Mouse (Mus musculus): ENCODE measurements around the gene Kcnn3. TPM values are rescaled to one million over a fixed set of nuclear protein-coding genes. Genes with fewer than 3 reads are reported as not detected.

Kcnn3 gene
- polyA plus RNA-seq, 1 experiment: 2.3 TPM

- TF ChIP-seq CTCF (IDR thresholded peaks at IDR 0.05; ENCODE audit: control insufficient read depth, insufficient read depth, insufficient replicate concordance, low read depth, low read length) (no peak), POLR2A (IDR thresholded peaks at IDR 0.05; ENCODE audit: control insufficient read depth, low read depth, low read length) (no peak)
- Histone ChIP-seq H3K27me3 (ENCODE audit: control insufficient read depth, insufficient read depth, low read length) (no peaks in the 10 kb centered on the region), H3K36me3 (ENCODE audit: control insufficient read depth, insufficient read depth, low read length) (no peaks in the 10 kb centered on the region), H3K4me1 (ENCODE audit: control insufficient read depth, insufficient read depth, low read length) (no peaks in the 10 kb centered on the region; the same call in 1 of the 2 replicates), H3K27ac (ENCODE audit: control insufficient read depth, insufficient read depth, low read depth, low read length) (no peak overlapping the region), H3K4me3 (ENCODE audit: control insufficient read depth, low read depth, low read length) (no peak overlapping the region)
Measured at GRCm38 (mm10) chr3:89549488-89549887, 29.5 kb downstream of the Kcnn3 start.

DNA sequence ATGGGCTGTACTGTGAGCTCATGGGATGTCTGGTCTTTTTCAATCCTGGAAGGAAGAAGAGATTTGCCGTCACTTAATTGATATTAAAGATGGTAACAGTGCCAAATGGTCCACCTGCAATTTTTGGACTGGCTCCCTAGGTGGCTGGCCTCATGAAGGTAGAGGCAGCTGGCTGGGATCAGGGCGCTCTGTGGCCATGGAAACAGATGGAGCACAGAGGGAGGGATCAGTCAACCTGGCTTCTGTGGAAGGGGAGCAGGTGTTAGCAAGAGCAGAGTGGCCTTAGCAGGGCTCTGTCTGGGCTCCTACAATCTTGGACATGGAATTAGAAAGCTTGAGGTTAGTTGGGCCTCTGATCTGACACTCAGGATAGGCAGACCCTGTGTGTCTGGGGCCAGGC lies 31.9 kb downstream of the Kcnn3 start:
- TF ChIP-seq POLR2A (IDR thresholded peaks at IDR 0.05; ENCODE audit: control insufficient read depth, low read depth, low read length): no peak
- no peak for TF ChIP-seq CTCF (IDR thresholded peaks at IDR 0.05; ENCODE audit: control insufficient read depth, insufficient read depth, insufficient replicate concordance, low read depth, low read length)
- H3K27me3 ChIP-seq (ENCODE audit: control insufficient read depth, insufficient read depth, low read length): no peaks in the 10 kb centered on the region
- no peaks in the 10 kb centered on the region; the same call in 1 of the 2 replicates for H3K4me1 ChIP-seq (ENCODE audit: control insufficient read depth, insufficient read depth, low read length)
- H3K36me3 ChIP-seq (ENCODE audit: control insufficient read depth, insufficient read depth, low read length): no peaks in the 10 kb centered on the region
- no peak overlapping the region for H3K4me3 ChIP-seq (ENCODE audit: control insufficient read depth, low read depth, low read length)
- H3K27ac ChIP-seq (ENCODE audit: control insufficient read depth, insufficient read depth, low read depth, low read length): no peak overlapping the region

DNA sequence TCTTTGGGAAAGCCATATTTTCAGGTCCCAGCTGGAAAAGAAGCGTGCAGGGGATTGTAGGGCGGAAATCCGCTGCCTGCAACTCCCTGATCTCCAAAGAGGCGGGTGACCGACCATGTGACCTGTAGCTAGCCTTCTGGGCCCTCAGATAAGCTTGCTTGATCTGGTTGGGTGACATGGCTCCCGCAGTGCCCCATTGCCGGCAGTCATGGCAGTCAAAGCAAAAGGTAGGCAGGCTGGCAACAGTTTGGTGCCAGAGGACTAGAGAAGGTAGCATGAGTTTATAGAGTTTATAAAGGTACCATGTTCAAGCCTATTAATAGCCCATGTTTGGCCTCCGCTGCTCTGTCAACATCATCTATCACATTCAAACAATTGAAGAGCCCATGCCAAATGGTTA lies 33.5 kb downstream of the Kcnn3 start:
- Histone ChIP-seq H3K27ac (ENCODE audit: control insufficient read depth, insufficient read depth, low read depth, low read length) (no peak overlapping the region), H3K4me1 (ENCODE audit: control insufficient read depth, insufficient read depth, low read length) (no peaks in the 10 kb centered on the region; the same call in 1 of the 2 replicates), H3K27me3 (ENCODE audit: control insufficient read depth, insufficient read depth, low read length) (no peaks in the 10 kb centered on the region), H3K4me3 (ENCODE audit: control insufficient read depth, low read depth, low read length) (peak overlapping the region; percentile 23), H3K36me3 (ENCODE audit: control insufficient read depth, insufficient read depth, low read length) (no peaks in the 10 kb centered on the region)
- no peak for TF ChIP-seq POLR2A (IDR thresholded peaks at IDR 0.05; ENCODE audit: control insufficient read depth, low read depth, low read length)
- no peak for TF ChIP-seq CTCF (IDR thresholded peaks at IDR 0.05; ENCODE audit: control insufficient read depth, insufficient read depth, insufficient replicate concordance, low read depth, low read length)

- TF ChIP-seq POLR2A (IDR thresholded peaks at IDR 0.05; ENCODE audit: control insufficient read depth, low read depth, low read length): no peak
- Histone ChIP-seq H3K27me3 (ENCODE audit: control insufficient read depth, insufficient read depth, low read length) (no peaks in the 10 kb centered on the region), H3K4me3 (ENCODE audit: control insufficient read depth, low read depth, low read length) (no peak overlapping the region), H3K36me3 (ENCODE audit: control insufficient read depth, insufficient read depth, low read length) (no peaks in the 10 kb centered on the region), H3K4me1 (ENCODE audit: control insufficient read depth, insufficient read depth, low read length) (no peaks in the 10 kb centered on the region; the same call in 1 of the 2 replicates), H3K27ac (ENCODE audit: control insufficient read depth, insufficient read depth, low read depth, low read length) (no peak overlapping the region)
Measured at GRCm38 (mm10) chr3:89553946-89554345, 34.0 kb downstream of the Kcnn3 start.

DNA sequence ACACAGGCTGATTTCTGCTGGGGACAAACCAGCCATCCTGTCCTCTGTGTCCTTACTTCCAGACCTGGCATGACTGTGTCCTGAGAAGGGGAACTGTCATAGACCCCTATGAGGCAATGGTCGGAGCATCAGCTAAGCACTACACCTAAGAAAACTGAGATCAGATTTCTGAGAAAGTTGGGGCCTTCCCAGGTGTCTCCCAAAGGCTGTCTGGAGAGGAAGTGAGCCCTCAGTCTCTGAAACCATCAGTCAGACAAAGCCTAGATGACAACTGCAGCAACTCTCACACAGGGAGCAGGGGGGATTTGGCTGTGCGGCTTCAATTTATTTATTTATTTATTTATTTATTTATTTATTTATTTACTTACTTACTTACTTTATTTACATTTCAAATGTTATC lies 34.6 kb downstream of the Kcnn3 start:
- H3K4me1 ChIP-seq (ENCODE audit: control insufficient read depth, insufficient read depth, low read length): no peaks in the 10 kb centered on the region; the same call in 1 of the 2 replicates
- H3K4me3 ChIP-seq (ENCODE audit: control insufficient read depth, low read depth, low read length): no peak overlapping the region
- TF ChIP-seq CTCF (IDR thresholded peaks at IDR 0.05; ENCODE audit: control insufficient read depth, insufficient read depth, insufficient replicate concordance, low read depth, low read length) (no peak), POLR2A (IDR thresholded peaks at IDR 0.05; ENCODE audit: control insufficient read depth, low read depth, low read length) (no peak)
- H3K36me3 ChIP-seq (ENCODE audit: control insufficient read depth, insufficient read depth, low read length): no peaks in the 10 kb centered on the region
- H3K27ac ChIP-seq (ENCODE audit: control insufficient read depth, insufficient read depth, low read depth, low read length): no peak overlapping the region
- H3K27me3 ChIP-seq (ENCODE audit: control insufficient read depth, insufficient read depth, low read length): no peaks in the 10 kb centered on the region

GRCm38 (mm10) chr3:89557811-89558210 lies 37.8 kb downstream of the Kcnn3 start:
- H3K36me3 ChIP-seq (ENCODE audit: control insufficient read depth, insufficient read depth, low read length): no peaks in the 10 kb centered on the region
- no peaks in the 10 kb centered on the region for H3K27me3 ChIP-seq (ENCODE audit: control insufficient read depth, insufficient read depth, low read length)
- no peak overlapping the region for H3K4me3 ChIP-seq (ENCODE audit: control insufficient read depth, low read depth, low read length)
- no peak overlapping the region for H3K27ac ChIP-seq (ENCODE audit: control insufficient read depth, insufficient read depth, low read depth, low read length)
- H3K4me1 ChIP-seq (ENCODE audit: control insufficient read depth, insufficient read depth, low read length): no peaks in the 10 kb centered on the region; the same call in 1 of the 2 replicates
- TF ChIP-seq POLR2A (IDR thresholded peaks at IDR 0.05; ENCODE audit: control insufficient read depth, low read depth, low read length): no peak
- no peak for TF ChIP-seq CTCF (IDR thresholded peaks at IDR 0.05; ENCODE audit: control insufficient read depth, insufficient read depth, insufficient replicate concordance, low read depth, low read length)

DNA sequence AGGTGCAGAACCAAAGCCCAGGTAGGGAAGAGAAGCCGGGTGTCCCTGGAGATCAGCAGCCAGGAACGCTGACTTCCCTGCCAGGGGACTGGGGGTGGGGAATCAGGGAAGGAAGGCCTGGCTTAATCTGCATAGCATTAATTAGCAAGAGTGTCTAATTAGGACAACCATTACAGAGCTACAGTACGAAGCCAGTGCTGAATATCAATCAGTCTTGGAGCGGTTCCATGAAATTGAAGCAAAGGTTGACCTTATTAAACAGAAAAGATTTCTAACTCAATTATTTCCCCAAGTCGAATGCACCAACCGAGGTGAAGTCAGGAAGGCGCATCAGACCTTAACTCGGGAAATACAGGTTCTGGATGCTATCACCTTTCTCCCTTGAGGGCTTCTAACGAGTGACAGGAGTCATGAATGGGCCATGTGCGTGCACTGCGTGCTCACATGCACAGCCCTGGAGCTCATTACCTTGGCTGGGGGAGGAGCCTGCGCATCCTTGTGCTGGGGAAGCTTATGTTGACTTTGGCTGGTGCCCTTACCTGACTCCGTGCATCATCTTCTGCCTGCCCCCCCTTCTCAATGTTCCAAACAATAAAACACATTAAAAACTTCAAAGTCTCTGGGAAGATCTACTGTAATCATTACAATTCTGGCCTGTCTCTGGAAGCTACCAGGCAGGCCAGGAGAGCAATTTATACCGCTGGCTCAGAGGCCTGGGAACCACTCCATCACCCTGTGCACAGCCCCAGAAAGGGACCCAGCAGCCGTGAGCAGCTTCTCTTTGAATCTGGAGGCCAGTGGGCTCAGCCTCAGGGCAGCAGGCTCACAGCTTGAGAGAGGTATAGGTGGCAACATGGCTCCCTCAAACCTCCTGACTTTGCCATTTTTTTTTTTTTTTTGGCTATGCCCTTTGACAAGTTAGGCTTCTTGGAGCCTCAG lies 39.3 kb downstream of the Kcnn3 start:
- H3K27ac ChIP-seq (ENCODE audit: control insufficient read depth, insufficient read depth, low read depth, low read length): no peak overlapping the region
- no peaks in the 10 kb centered on the region for H3K36me3 ChIP-seq (ENCODE audit: control insufficient read depth, insufficient read depth, low read length)
- no peak overlapping the region for H3K4me3 ChIP-seq (ENCODE audit: control insufficient read depth, low read depth, low read length)
- no peaks in the 10 kb centered on the region for H3K4me1 ChIP-seq (ENCODE audit: control insufficient read depth, insufficient read depth, low read length)
- H3K27me3 ChIP-seq (ENCODE audit: control insufficient read depth, insufficient read depth, low read length): no peaks in the 10 kb centered on the region
- TF ChIP-seq CTCF (IDR thresholded peaks at IDR 0.05; ENCODE audit: control insufficient read depth, insufficient read depth, insufficient replicate concordance, low read depth, low read length) (no peak), POLR2A (IDR thresholded peaks at IDR 0.05; ENCODE audit: control insufficient read depth, low read depth, low read length) (no peak)
